Mouse (Mus musculus) brain, embryonic 14.5 days (tissue): ENCODE results near the gene Fam210b.

Experiments
- CTCF ChIP-seq: fragments of 200-500 bp; IDR thresholded peaks from 2 replicates; pipeline ENCODE4 v1.5.1; 2012; ENCODE audit warnings: inconsistent platforms, mild to moderate bottlenecking, moderate library complexity, borderline replicate concordance; ENCODE audit not compliant: insufficient read depth, insufficient read length; ENCODE audit errors: extremely low read depth
- POLR2A ChIP-seq: fragments of 200-500 bp; IDR thresholded peaks from 2 replicates; pipeline ENCODE4 v1.6.1; 2012; ENCODE audit warnings: mild to moderate bottlenecking, inconsistent platforms, borderline replicate concordance; ENCODE audit not compliant: poor library complexity, insufficient read depth, insufficient read length, severe bottlenecking; ENCODE audit errors: extremely low read depth

- TF ChIP-seq CTCF (no peak), POLR2A (no peak)
Measured at GRCm38 (mm10) chr2:172354761-172355160, 9.4 kb downstream of the Fam210b start.
